Mouse (Mus musculus) activated CD4-positive, CD25-positive, alpha-beta regulatory T cell, adult 9 weeks (primary cell): ENCODE data around the gene Fam221b. TPM values are rescaled to one million over a fixed set of nuclear protein-coding genes. Genes with fewer than 3 reads are reported as not detected.

Experiments used
- polyA plus RNA-seq: library from polyadenylated mRNA; unstranded; fragments of 100-300 nt; shearing (Covaris generic); gene quantifications from one replicate; pipeline ENCODE4 v1.2.1, GENCODE M21; 2017

Fam221b gene
- 1.4 TPM for polyA plus RNA-seq

DNA sequence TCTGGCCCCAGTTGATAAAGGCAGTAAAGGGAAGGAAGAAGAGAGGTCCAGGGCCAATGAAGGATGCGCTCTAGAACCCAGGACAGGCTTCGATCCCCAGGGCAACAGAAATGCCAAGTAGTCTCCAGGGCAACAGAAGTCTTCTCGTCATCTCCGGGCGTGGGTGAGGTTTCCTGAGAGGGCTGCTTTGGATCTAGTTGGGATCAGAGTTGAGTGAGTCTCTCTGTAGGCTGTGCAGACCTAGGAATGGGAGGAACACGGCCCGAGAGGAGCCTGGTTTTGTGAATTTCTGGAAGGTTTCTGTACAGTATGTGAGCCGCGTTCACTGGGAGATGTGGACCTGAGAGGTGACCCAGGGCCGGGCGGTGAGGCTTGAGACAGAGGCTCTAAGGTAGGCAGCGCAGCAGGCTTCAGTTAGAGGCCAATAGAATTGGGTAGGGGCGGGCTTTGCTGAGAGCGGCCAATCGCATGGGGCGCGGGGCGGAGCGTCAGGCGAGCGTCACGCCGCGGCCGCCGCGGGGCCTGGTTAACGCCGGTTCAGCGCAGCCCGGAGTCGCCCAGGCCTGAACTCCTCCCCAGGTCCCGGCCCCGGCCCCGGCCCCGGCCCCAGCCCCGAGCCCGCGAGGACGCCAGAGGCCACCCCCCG is at the start of gene Fam221b, which contains the start of gene Tmem8b:
Fam221b (minus strand) TSS at position 364 of the 646 bp plus-strand sequence.
Tmem8b (plus strand) TSS at position 190 of the 646 bp plus-strand sequence.

GRCm38 (mm10) chr4:43709869-43710268 is 40.9 kb upstream of the Fam221b start, which contains the start of gene Olfr71:
Gene Olfr71 (minus strand): TSS chr4:43710255.

DNA sequence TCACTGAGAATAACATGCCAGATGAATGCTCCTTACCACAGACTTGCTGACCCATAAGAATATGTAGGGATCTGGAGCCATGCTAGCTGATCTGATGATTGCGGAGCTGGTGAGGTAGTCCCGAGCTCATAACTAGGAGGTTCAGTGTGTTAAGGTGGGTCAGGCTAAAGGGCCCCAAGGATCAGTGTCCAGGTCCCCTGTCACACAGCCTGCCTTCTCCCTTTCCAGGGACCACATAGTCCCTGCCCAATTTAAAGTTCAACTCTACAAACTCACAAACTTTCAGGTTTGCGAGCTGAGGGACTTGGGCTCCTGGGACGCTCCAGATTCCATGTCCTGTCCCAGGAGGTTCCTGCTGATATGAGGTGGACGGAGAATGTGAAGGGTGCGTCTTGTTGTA is 31.8 kb upstream of the Fam221b start, which contains the start of gene Olfr70:
Olfr70 (minus strand) TSS at position 101 of the 400 bp plus-strand sequence.

GRCm38 (mm10) chr4:43656339-43657109 is 12.4 kb downstream of the Fam221b start, which contains the start of gene Hint2:
Gene Hint2 (minus strand): TSS chr4:43656466.

DNA sequence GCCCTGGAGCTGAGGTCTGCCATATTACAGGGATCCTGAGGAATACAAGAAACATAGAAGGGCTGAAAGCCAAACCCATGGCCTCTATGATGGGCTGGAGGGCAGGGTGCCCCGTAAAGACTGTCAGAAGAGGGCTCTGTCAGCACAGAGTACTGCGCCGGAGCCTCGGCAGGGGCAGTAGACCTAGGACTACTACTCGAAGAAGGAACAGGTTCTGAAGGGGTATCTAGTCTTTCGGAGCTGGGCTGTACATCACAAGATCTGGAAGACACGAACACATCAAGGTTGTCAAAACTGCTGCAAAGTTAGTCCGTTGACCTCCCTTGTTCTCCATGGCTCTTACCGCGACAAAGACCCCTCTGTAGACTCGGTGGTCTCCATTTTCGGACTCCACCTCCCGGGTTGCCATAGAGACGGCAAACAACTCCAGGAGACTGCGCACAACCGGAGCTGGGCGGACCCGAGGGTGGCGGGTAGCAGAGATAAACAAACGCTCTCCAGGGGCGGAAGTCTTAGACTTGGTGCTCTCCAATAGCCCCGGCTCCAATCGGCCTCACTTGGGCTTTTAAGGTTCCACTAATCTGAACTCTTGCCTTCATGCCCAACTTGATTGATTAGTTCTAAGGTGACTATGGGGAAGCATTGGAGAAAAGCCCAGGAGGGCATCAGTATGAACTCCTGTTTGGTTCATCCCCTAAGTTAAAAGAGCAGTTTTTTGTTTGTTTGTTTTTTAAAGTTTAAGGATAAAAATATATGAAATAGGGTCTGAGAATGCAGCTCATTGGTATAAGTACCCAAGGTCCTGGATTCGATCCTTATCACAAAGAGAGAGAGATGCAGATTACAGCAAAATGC is 15.6 kb downstream of the Fam221b start, which contains the start of gene Spag8:
Spag8 (minus strand) TSS at position 434 of the 855 bp plus-strand sequence.

GRCm38 (mm10) chr4:43631046-43631955 is 37.6 kb downstream of the Fam221b start, which contains the start of gene Npr2:
Gene Npr2 (plus strand): TSS chr4:43631935.

Other genes with a start within 250 kb of the Fam221b start
- not detected for gene Fam166b, start 240.0 kb downstream of the Fam221b start, polyA plus RNA-seq
- gene Tesk1, start 227.2 kb downstream of the Fam221b start, polyA plus RNA-seq = 0.48 TPM
- 54.1 TPM for gene Cd72, start 214.5 kb downstream of the Fam221b start, polyA plus RNA-seq
- gene Sit1, start 185.4 kb downstream of the Fam221b start, polyA plus RNA-seq = 146 TPM
- 75.3 TPM for gene Ccdc107, start 176.2 kb downstream of the Fam221b start, polyA plus RNA-seq
- 4.9 TPM for gene Arhgef39, start 169.4 kb downstream of the Fam221b start, polyA plus RNA-seq
- gene Car9, start 162.2 kb downstream of the Fam221b start, polyA plus RNA-seq = 0.90 TPM
- not detected for gene Tpm2, start 145.4 kb downstream of the Fam221b start, polyA plus RNA-seq
- gene Creb3, start 106.8 kb downstream of the Fam221b start, polyA plus RNA-seq = 86.8 TPM
- gene Tln1, start 106.5 kb downstream of the Fam221b start, polyA plus RNA-seq = 436 TPM
- 24.1 TPM for gene Rgp1, start 90.4 kb downstream of the Fam221b start, polyA plus RNA-seq
- 27.6 TPM for gene Gba2, start 90.3 kb downstream of the Fam221b start, polyA plus RNA-seq
- gene Msmp, start 84.7 kb downstream of the Fam221b start, polyA plus RNA-seq = 3.2 TPM
- not detected for gene Npr2, start 37.2 kb downstream of the Fam221b start, polyA plus RNA-seq
- gene Spag8, start 15.6 kb downstream of the Fam221b start, polyA plus RNA-seq = 0.38 TPM
- 70.9 TPM for gene Hint2, start 12.7 kb downstream of the Fam221b start, polyA plus RNA-seq
- 0.83 TPM for gene Tmem8b, start 174 bp downstream of the Fam221b start, polyA plus RNA-seq
- not detected for gene Olfr70, start 31.7 kb upstream of the Fam221b start, polyA plus RNA-seq
- gene Olfr71, start 41.1 kb upstream of the Fam221b start, polyA plus RNA-seq = not detected
- not detected for gene Hrct1, start 58.0 kb upstream of the Fam221b start, polyA plus RNA-seq
- gene Spaar, start 60.9 kb upstream of the Fam221b start, polyA plus RNA-seq = not detected
- not detected for gene Olfr159, start 101.9 kb upstream of the Fam221b start, polyA plus RNA-seq
- not detected for gene Olfr156, start 154.8 kb upstream of the Fam221b start, polyA plus RNA-seq
- 0.12 TPM for gene Olfr157, start 171.1 kb upstream of the Fam221b start, polyA plus RNA-seq
- gene Olfr155, start 182.4 kb upstream of the Fam221b start, polyA plus RNA-seq = not detected
- 4.2 TPM for gene Reck, start 206.4 kb upstream of the Fam221b start, polyA plus RNA-seq